Mouse (Mus musculus): Measurements from ENCODE around the gene Klk1b26.
"Not testable (repeated sequence)": the region's sequence is repeated elsewhere in the genome, so short reads cannot be mapped to it uniquely, and the experiment has no call there.

Gene Klk1b26

DNA sequence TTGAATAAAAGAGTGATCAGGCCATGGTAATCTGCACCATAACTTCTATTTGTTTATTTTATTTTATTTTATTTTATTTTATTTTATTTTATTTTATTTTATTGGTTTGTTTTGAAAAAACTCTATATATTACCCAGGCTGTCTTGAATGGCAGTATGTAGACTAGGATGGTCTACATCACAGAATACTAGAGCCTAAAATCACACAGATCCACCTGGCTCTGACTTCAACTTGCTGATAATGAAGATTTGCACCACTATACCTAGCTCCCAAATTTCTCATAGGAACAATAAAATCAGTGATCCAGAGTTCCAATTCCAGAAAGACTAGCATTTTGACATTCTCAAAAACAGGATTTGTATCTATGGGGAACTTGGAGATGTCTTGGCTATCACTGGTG lies at the start of gene Klk1b26:
Gene Klk1b26 (plus strand): TSS at position 301 of the 400 bp plus-strand sequence.
- DNase-seq (ENCODE audit: extremely low spot score, low spot score): not testable (repeated sequence)

GRCm38 (mm10) chr7:43966451-43966850 lies 45.5 kb upstream of the Klk1b26 start, which contains the start of gene Klk1b1:
Gene Klk1b1 (plus strand): TSS chr7:43966751.
- DNase-seq (ENCODE audit: extremely low spot score, low spot score): no peak

DNA sequence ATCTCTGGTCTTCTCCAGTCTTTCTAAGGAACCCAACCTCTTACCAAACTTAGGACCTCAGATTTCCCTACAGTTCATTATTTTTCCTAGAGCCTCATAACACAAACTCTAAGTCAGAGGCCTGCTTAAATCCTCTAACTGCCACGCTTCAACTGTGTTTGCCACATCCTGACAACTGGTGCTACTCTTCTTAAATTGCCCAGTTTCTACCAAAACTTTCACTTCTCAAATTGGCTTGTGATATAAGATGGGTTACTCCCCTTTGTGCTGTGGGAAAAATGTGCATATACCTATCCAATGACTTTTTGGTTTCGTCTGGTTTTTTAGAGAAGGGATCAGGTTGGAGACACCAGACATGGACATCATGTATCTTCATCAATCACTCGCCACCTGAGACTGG lies 44.9 kb upstream of the Klk1b26 start:
- DNase-seq (ENCODE audit: extremely low spot score, low spot score): no peak

DNA sequence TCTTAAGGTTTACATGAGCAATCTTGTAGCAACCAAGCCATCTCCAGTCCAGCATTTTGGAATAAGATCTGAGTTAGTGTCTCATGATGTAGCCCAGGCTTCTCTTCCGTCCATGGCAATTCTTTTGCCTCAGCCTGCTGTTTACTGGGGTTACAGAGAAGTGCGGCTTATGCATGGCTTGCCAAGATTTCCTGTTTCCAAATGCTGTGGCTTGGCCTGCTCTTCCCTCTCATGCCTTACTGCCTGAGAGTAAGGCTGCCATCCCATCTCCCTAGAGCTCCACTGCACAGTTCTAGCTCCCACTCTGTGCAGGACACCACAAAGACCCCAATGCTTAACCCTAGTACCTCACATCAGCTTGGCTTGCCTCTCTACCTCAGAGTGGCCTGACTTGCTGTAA lies 44.4 kb upstream of the Klk1b26 start:
- no peak for DNase-seq (ENCODE audit: extremely low spot score, low spot score)

DNA sequence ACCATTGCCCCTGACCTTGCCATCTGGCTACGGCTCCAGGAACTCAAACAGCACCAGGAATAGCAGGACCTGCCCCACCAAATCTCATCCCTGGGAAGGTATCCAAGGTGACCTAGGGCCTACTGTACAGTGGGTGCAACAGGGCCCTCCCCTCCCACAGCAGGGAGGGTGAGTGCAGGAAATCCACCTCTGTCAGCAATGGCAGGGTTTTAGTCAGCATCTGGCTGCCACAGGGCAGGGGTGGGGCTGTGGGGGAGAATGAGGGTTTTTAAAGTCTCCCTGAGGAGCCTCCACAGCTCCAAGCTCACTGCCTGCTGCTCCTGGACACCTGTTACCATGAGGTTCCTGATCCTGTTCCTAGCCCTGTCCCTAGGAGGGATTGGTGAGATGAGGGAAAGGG lies 36.2 kb upstream of the Klk1b26 start, which contains the start of gene Klk1b9:
Gene Klk1b9 (plus strand): TSS at position 301 of the 400 bp plus-strand sequence.
- not testable (repeated sequence) for DNase-seq (ENCODE audit: extremely low spot score, low spot score)

DNA sequence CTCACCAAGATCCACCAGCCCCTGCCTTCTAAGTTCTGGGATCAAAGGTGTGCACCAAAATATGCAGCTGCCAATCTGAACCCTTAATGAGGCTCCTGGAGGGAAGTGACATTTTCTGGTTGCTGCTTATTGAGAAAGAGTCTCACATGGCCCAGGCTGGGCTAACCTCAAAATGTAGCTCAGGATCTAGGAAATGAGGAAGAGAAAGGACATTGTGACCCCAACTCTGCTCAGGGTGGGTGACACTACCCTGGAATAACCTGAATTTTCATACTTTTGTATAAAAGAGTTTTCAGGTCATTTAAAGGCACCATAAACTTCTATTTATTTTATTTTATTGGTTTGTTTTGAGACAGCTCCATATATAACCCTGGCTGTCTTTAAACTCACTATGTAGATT lies 26.3 kb upstream of the Klk1b26 start:
- no peak for DNase-seq (ENCODE audit: extremely low spot score, low spot score)

DNA sequence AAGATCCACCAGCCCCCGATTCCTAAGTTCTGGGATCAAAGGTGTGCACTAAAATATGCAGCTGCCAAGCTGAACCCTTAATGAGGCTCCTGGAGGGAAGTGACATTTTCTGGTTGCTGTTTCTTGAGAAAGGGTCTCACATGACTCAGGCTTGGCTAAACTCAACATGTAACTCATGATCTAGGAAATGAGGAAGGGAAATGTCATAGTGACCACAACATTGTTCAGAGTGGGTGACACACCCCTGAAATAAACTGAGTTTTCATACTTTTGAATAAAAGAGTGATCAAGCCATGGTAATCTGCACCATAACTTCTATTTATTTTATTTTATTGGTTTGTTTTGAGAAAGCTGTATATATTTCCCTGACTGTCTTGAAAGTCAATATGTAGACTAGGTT lies 17.1 kb upstream of the Klk1b26 start:
- DNase-seq (ENCODE audit: extremely low spot score, low spot score): not testable (repeated sequence)

DNA sequence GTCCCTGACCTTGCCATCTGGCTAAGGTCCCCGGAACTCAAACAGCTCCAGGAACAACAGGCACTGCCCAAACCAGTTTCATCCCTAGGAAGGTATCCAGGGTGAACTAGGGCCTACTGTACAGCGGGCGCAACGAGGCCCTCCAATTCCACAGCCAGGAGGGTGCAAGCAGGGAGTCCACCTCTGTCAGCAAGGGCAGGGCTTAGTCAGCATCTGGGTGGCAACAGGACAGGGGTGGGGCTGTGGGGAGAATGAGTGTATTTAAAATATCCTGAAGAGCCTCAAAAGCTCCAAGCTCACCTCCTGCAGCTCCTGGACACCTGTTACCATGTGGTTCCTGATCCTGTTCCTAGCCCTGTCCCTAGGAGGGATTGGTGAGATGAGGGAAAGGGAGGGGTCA lies 16.4 kb upstream of the Klk1b26 start, which contains the start of gene Klk1b11:
Gene Klk1b11 (plus strand): TSS at position 301 of the 400 bp plus-strand sequence.
- DNase-seq (ENCODE audit: extremely low spot score, low spot score): not testable (repeated sequence)

GRCm38 (mm10) chr7:44004847-44005246 lies 7.1 kb upstream of the Klk1b26 start:
- DNase-seq (ENCODE audit: extremely low spot score, low spot score): no peak

DNA sequence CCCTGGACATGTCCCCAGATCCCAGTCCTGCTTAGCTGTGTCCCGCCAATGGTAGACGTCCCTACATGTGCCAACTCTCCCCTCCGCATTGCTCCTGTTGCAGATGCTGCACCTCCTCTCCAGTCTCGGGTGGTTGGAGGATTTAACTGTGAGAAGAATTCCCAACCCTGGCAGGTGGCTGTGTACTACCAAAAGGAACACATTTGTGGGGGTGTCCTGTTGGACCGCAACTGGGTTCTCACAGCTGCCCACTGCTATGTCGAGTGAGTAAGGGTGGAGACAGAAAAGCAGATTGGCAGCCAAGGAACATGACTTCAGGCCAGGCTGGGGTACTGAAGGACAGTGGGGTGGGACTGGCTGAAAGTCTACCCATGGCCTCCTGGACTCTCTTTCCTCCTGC lies 2.7 kb downstream of the Klk1b26 start:
- not testable (repeated sequence) for DNase-seq (ENCODE audit: extremely low spot score, low spot score)

- DNase-seq (ENCODE audit: extremely low spot score, low spot score): no peak
These were observed 3.1 kb downstream of the Klk1b26 start for GRCm38 (mm10) chr7:44015071-44015470.

- not testable (repeated sequence) for DNase-seq (ENCODE audit: extremely low spot score, low spot score)
These were observed 40.0 kb downstream of the Klk1b26 start, which contains the start of gene Klk1b27 for GRCm38 (mm10) chr7:44051990-44052389. Gene Klk1b27 (plus strand): TSS chr7:44052290.

All from neural tube, embryonic 10.5 days (tissue).